Mouse (Mus musculus) midbrain, postnatal 0 days (tissue): ENCODE results near the gene Zmiz2. TPM values are rescaled to one million over a fixed set of nuclear protein-coding genes. Genes with fewer than 3 reads are reported as not detected.
"Not testable (repeated sequence)": the region's sequence is repeated elsewhere in the genome, so short reads cannot be mapped to it uniquely, and the experiment has no call there.

ENCODE experiments used
- ATAC-seq: fragments of 200-750 bp; cut with Nextera tagmentation; 2 replicates; pipeline ENCODE4 v1.8.0; 2017; ENCODE audit warnings: moderate number of reproducible peaks, mild to moderate bottlenecking, moderate TSS enrichment, moderate library complexity; ENCODE audit not compliant: low FRiP score
- DNase-seq: peaks from one replicate; pipeline ENCODE4 v3.0.0-alpha.2; 2015; ENCODE audit warnings: low spot score
- H3K27ac ChIP-seq: fragments of 300-500 bp; sonication (generic); 2 replicates; pipeline ENCODE4 v1.5.1; 2014; ENCODE audit warnings: low read depth, mild to moderate bottlenecking, low read length, mixed read lengths
- H3K27me3 ChIP-seq: fragments of 300-500 bp; sonication (generic); 2 replicates; pipeline ENCODE4 v1.6.1; 2014; ENCODE audit warnings: low read length, control low read depth, mixed read lengths; ENCODE audit not compliant: insufficient read depth
- H3K36me3 ChIP-seq: fragments of 300-500 bp; sonication (generic); 2 replicates; pipeline ENCODE4 v1.6.1; 2014; ENCODE audit warnings: low read length, control low read depth, mixed read lengths; ENCODE audit not compliant: insufficient read depth
- H3K4me1 ChIP-seq: fragments of 300-500 bp; sonication (generic); 2 replicates; pipeline ENCODE4 v1.6.1; 2014; ENCODE audit warnings: mild to moderate bottlenecking, control low read depth, antibody characterized with exemption, low read length, mixed read lengths; ENCODE audit not compliant: insufficient read depth
- H3K4me2 ChIP-seq: fragments of 300-500 bp; sonication (generic); 2 replicates; pipeline ENCODE4 v1.6.1; 2014; ENCODE audit warnings: low read depth, mild to moderate bottlenecking, low read length, mixed read lengths; ENCODE audit not compliant: poor library complexity, severe bottlenecking
- H3K4me3 ChIP-seq: fragments of 300-500 bp; sonication (generic); 2 replicates; pipeline ENCODE4 v1.5.1; 2014; ENCODE audit warnings: low read depth, mild to moderate bottlenecking, low read length, moderate library complexity
- H3K9ac ChIP-seq: fragments of 300-500 bp; sonication (generic); replicated peaks from 2 replicates; pipeline ENCODE4 v1.6.1; 2014; ENCODE audit warnings: mild to moderate bottlenecking, low read length, moderate library complexity, mixed read lengths; ENCODE audit not compliant: poor library complexity, severe bottlenecking
- H3K9me3 ChIP-seq: fragments of 300-500 bp; sonication (generic); 2 replicates; pipeline ENCODE4 v1.6.1; 2016; ENCODE audit warnings: low read length, control low read depth
- CTCF ChIP-seq: IDR thresholded peaks from 2 replicates; pipeline ENCODE4 v1.5.1; 2016; ENCODE audit warnings: antibody characterized with exemption, mild to moderate bottlenecking
- WGBS: fragments of 180-500 bp; shearing (Covaris S2); extraction: QIAGEN DNeasy Blood & Tissue Kit; methylation state at CpG from one replicate; pipeline ENCODE4 v1.1.7; 2014; 5-methylcytosine and 5-hydroxymethylcytosine counted together
- polyA plus RNA-seq: library from polyadenylated mRNA; unstranded; fragments of >200 nt; fragmentation: Nextera tagmentation; extraction: Ambion mirVana; gene quantifications from 2 replicates; pipeline ENCODE4 v1.2.1, GENCODE M21; 2015
- total RNA-seq: library from RNA; depleted of rRNA; stranded (reverse); fragments of >200 nt; gene quantifications from 2 replicates; pipeline ENCODE4 v1.2.3, GENCODE M21; 2014

The Zmiz2 gene
- total and polyA plus RNA-seq, 2 experiments from 2014 or later = 36.0 to 153 TPM

DNA sequence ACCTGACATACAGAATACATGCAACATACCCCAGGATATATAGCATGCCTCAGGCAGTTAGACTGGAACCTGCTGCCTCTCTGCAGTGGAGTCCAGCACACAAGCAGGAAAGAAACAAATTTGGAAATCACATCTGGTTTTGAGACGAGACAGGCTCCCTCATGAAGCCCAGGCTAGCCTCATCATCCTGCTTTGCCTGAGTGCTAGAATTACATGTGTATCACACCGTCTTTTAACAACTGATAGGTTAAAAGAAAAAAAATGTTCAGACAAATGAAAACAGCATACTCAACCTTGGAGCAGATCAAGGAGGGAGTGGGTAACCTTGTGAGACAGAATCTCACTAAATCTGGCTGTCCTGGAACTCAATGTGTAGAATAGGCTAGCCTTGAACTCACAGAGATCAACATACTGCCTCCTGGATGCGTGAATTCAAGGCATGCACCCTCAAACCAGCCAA lies 18.3 kb downstream of the Zmiz2 start:
- no peak overlapping the region for H3K4me2 ChIP-seq
- peaks cover 38% of the 10 kb centered on the region for H3K36me3 ChIP-seq
- no peaks in the 10 kb centered on the region for H3K9me3 ChIP-seq
- H3K27me3 ChIP-seq = no peaks in the 10 kb centered on the region
- 86% methylated on average over 3 of the region's 3 CpGs for WGBS
- ATAC-seq (no peak), DNase-seq (no peak)
- no peaks in the 10 kb centered on the region for H3K4me1 ChIP-seq
- TF ChIP-seq CTCF = no peak
- no peak overlapping the region for H3K9ac ChIP-seq
- 0 out of 2 replicates have a peak overlapping the region, but pooled peaks have one; percentile 6 for H3K27ac ChIP-seq
- H3K4me3 ChIP-seq = no peak overlapping the region

- Histone ChIP-seq H3K4me1 (no peaks in the 10 kb centered on the region; the same call in 1 of the 2 replicates), H3K36me3 (peaks cover 10% of the 10 kb centered on the region), H3K4me3 (no peak overlapping the region), H3K27ac (no peak overlapping the region), H3K27me3 (no peaks in the 10 kb centered on the region), H3K9ac (no peak overlapping the region), H3K9me3 (no peaks in the 10 kb centered on the region), H3K4me2 (no peak overlapping the region)
- no peak for TF ChIP-seq CTCF
- ATAC-seq = no peak
- 59% methylated on average over 5 of the region's 5 CpGs for WGBS
- no peak for DNase-seq
These were observed 21.3 kb downstream of the Zmiz2 start for GRCm38 (mm10) chr11:6410050-6410602.

GRCm38 (mm10) chr11:6410755-6411154 lies 21.9 kb downstream of the Zmiz2 start:
- not testable (repeated sequence) for H3K27me3 ChIP-seq, H3K4me1 ChIP-seq, H3K4me2 ChIP-seq, H3K27ac ChIP-seq, DNase-seq, H3K9me3 ChIP-seq, H3K9ac ChIP-seq, ATAC-seq, H3K4me3 ChIP-seq, H3K36me3 ChIP-seq
- 93% methylated on average over 5 of the region's 5 CpGs for WGBS

- Histone ChIP-seq H3K27ac (no peak overlapping the region), H3K36me3 (no peaks in the 10 kb centered on the region), H3K4me2 (no peak overlapping the region), H3K4me3 (no peak overlapping the region), H3K9me3 (no peaks in the 10 kb centered on the region), H3K4me1 (no peaks in the 10 kb centered on the region; the same call in 1 of the 2 replicates), H3K27me3 (no peaks in the 10 kb centered on the region), H3K9ac (no peak overlapping the region)
- ATAC-seq (no peak), DNase-seq (peak; percentile 79)
- peak; percentile 86 for TF ChIP-seq CTCF
- 4% methylated on average over 5 of the region's 5 CpGs for WGBS
These were observed 22.8 kb downstream of the Zmiz2 start for GRCm38 (mm10) chr11:6411684-6412083.

DNA sequence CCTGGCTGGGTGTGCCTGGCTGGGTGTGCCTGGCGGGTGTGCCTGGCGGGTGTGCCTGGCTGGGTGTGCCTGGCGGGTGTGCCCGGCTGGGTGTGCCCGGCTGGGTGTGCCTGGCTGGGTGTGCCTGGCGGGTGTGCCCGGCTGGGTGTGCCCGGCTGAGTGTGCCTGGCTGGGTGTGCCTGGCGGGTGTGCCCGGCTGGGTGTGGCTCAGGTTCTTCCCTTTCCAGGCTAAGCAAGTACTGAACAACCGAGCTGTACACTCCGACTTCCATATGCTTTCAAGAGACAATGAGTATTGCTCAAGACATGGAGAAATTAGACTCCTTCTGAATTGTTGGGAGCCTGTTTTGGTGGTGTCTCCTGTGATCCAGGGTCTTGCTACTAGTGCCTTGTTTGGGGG lies 24.4 kb downstream of the Zmiz2 start:
- H3K27ac ChIP-seq = no peak overlapping the region
- DNase-seq (no peak), ATAC-seq (no peak)
- H3K9ac ChIP-seq = no peak overlapping the region
- H3K4me2 ChIP-seq = no peak overlapping the region
- 98% methylated on average over 12 of the region's 12 CpGs for WGBS
- H3K4me1 ChIP-seq = peaks cover 11% of the 10 kb centered on the region
- TF ChIP-seq CTCF = no peak
- no peaks in the 10 kb centered on the region for H3K9me3 ChIP-seq
- no peaks in the 10 kb centered on the region for H3K27me3 ChIP-seq
- H3K4me3 ChIP-seq = no peak overlapping the region
- no peaks in the 10 kb centered on the region for H3K36me3 ChIP-seq

GRCm38 (mm10) chr11:6414751-6415550 lies 26.1 kb downstream of the Zmiz2 start, which contains the start of gene Ppia:
Ppia (plus strand) TSS chr11:6415443.
- Histone ChIP-seq H3K27me3 (no peaks in the 10 kb centered on the region), H3K36me3 (peaks cover 8% of the 10 kb centered on the region), H3K4me3 (peak within 1 kb of the TSS; percentile 91), H3K9me3 (no peaks in the 10 kb centered on the region), H3K4me2 (peak within 1 kb of the TSS; percentile 71), H3K27ac (peak within 1 kb of the TSS; percentile 99), H3K9ac (peak within 1 kb of the TSS; percentile 99), H3K4me1 (peaks cover 13% of the 10 kb centered on the region)
- DNase-seq (no peak), ATAC-seq (peak; percentile 57)
- 11% methylated on average over 21 of the region's 21 CpGs for WGBS
- no peak for TF ChIP-seq CTCF
